Mouse (Mus musculus): Measurements from ENCODE around the gene 1700057G04Rik. TPM values are rescaled to one million over a fixed set of nuclear protein-coding genes. Genes with fewer than 3 reads are reported as not detected.

Gene 1700057G04Rik
- polyA plus RNA-seq, 1 experiment from 2014 or later: not detected

GRCm38 (mm10) chr9:92273271-92273670 is 35.9 kb upstream of the 1700057G04Rik start:
- Histone ChIP-seq H3K27me3 (ENCODE audit: control insufficient read depth, insufficient read depth, low read length) (no peaks in the 10 kb centered on the region), H3K4me1 (ENCODE audit: control insufficient read depth, insufficient read depth, low read length) (peaks cover 13% of the 10 kb centered on the region), H3K4me3 (ENCODE audit: low read depth, low read length) (no peak overlapping the region), H3K9ac (replicated peaks; ENCODE audit: low read depth, low read length) (no peak overlapping the region), H3K4me2 (replicated peaks; ENCODE audit: low read depth, low read length) (no peak overlapping the region), H3K36me3 (ENCODE audit: control insufficient read depth, insufficient read depth, low read length) (peaks cover 11% of the 10 kb centered on the region), H3K9me3 (ENCODE audit: control insufficient read depth, low read depth, low read length) (no peaks in the 10 kb centered on the region), H3K27ac (ENCODE audit: low read length) (no peak overlapping the region)
- 86% methylated on average over 2 of the region's 2 CpGs for WGBS
- no peak for ATAC-seq (ENCODE audit: insufficient number of reproducible peaks, insufficient read depth, low FRiP score, low read depth)

GRCm38 (mm10) chr9:92273956-92274762 is 35.0 kb upstream of the 1700057G04Rik start:
- H3K4me1 ChIP-seq (ENCODE audit: control insufficient read depth, insufficient read depth, low read length): peaks cover 13% of the 10 kb centered on the region
- no peaks in the 10 kb centered on the region for H3K9me3 ChIP-seq (ENCODE audit: control insufficient read depth, low read depth, low read length)
- no peak overlapping the region for H3K4me2 ChIP-seq (replicated peaks; ENCODE audit: low read depth, low read length)
- peaks cover 11% of the 10 kb centered on the region for H3K36me3 ChIP-seq (ENCODE audit: control insufficient read depth, insufficient read depth, low read length)
- H3K27me3 ChIP-seq (ENCODE audit: control insufficient read depth, insufficient read depth, low read length): no peaks in the 10 kb centered on the region
- no peak for ATAC-seq (ENCODE audit: insufficient number of reproducible peaks, insufficient read depth, low FRiP score, low read depth)
- WGBS: 42% methylated on average over 6 of the region's 6 CpGs
- peak overlapping the region; percentile 52; the same call in 1 of the 2 replicates for H3K27ac ChIP-seq (ENCODE audit: low read length)
- no peak overlapping the region for H3K4me3 ChIP-seq (ENCODE audit: low read depth, low read length)
- no peak overlapping the region for H3K9ac ChIP-seq (replicated peaks; ENCODE audit: low read depth, low read length)

DNA sequence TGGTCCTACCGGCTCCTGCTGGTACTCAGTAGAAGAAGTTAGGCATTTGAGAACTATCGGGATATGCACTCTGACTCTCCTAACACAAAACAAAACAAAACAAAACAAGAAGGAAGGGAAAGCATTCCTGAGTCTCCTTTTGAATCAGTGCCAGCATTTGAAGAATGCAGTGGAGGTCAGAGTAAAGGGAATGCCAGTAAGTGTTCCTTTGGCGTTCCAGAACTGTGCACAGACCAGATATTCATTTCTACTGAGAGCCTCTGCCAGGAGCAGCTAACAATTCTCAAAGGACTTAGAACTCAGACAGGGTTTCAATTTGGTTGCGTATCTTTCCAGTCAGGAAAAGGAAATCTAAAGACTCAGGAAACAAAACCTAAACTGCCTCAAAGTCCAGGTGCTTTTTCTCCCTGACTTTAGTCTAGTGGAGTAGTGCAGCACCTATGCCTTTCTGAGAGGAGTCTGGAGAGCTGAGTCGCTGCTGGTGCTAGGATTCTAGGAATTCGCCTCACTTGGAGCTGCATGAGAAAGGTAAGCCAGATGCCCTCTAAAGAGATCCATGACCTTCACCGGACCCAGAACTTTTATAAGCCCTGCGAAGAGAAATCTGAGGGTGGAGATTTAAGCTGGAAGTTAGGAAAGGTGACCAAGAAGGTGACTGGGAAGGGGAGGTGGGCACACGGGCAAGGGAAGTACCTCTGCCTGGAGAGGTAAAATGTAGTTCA is 33.5 kb upstream of the 1700057G04Rik start, which contains the start of gene Plscr2:
Gene Plscr2 (plus strand): TSS at position 117 of the 722 bp plus-strand sequence.
- H3K4me2 ChIP-seq (replicated peaks; ENCODE audit: low read depth, low read length): no peak within 1 kb of the TSS
- H3K36me3 ChIP-seq (ENCODE audit: control insufficient read depth, insufficient read depth, low read length): peaks cover 1% of the 10 kb centered on the region; the same call in 1 of the 2 replicates
- H3K9ac ChIP-seq (replicated peaks; ENCODE audit: low read depth, low read length): no peak within 1 kb of the TSS
- no peak within 1 kb of the TSS for H3K4me3 ChIP-seq (ENCODE audit: low read depth, low read length)
- H3K27me3 ChIP-seq (ENCODE audit: control insufficient read depth, insufficient read depth, low read length): no peaks in the 10 kb centered on the region
- peaks cover 13% of the 10 kb centered on the region for H3K4me1 ChIP-seq (ENCODE audit: control insufficient read depth, insufficient read depth, low read length)
- peak within 1 kb of the TSS; percentile 15; the same call in 1 of the 2 replicates for H3K27ac ChIP-seq (ENCODE audit: low read length)
- no peak for ATAC-seq (ENCODE audit: insufficient number of reproducible peaks, insufficient read depth, low FRiP score, low read depth)
- WGBS: 54% methylated on average over 9 of the region's 9 CpGs
- no peaks in the 10 kb centered on the region for H3K9me3 ChIP-seq (ENCODE audit: control insufficient read depth, low read depth, low read length)

DNA sequence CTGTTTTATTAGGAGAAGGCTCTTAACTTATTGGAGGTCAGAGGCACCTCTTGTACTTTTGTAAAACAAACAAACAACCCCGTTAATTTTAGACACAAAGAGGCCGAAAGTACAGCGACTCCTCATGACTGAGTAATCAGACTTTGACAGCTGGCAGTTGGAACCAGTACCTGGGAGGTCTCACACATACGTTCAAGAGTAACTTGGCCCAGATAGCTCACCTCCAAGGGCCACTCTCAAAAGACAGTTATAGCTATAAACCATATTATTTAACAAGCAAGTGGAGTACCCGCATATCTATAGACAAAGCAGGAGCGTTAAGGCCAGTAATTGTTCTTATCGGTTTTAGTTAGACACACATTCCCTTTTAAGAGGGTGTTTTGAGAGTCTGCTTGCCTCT is 32.8 kb upstream of the 1700057G04Rik start:
- H3K4me1 ChIP-seq (ENCODE audit: control insufficient read depth, insufficient read depth, low read length): peaks cover 13% of the 10 kb centered on the region
- H3K9me3 ChIP-seq (ENCODE audit: control insufficient read depth, low read depth, low read length): no peaks in the 10 kb centered on the region
- no peaks in the 10 kb centered on the region for H3K36me3 ChIP-seq (ENCODE audit: control insufficient read depth, insufficient read depth, low read length)
- no peak overlapping the region for H3K4me2 ChIP-seq (replicated peaks; ENCODE audit: low read depth, low read length)
- ATAC-seq (ENCODE audit: insufficient number of reproducible peaks, insufficient read depth, low FRiP score, low read depth): no peak
- no peak overlapping the region for H3K9ac ChIP-seq (replicated peaks; ENCODE audit: low read depth, low read length)
- WGBS: 60% methylated on average over 7 of the region's 7 CpGs
- no peak overlapping the region for H3K4me3 ChIP-seq (ENCODE audit: low read depth, low read length)
- H3K27ac ChIP-seq (ENCODE audit: low read length): no peak overlapping the region
- no peaks in the 10 kb centered on the region for H3K27me3 ChIP-seq (ENCODE audit: control insufficient read depth, insufficient read depth, low read length)

GRCm38 (mm10) chr9:92280048-92280447 is 29.1 kb upstream of the 1700057G04Rik start:
- Histone ChIP-seq H3K9ac (replicated peaks; ENCODE audit: low read depth, low read length) (no peak overlapping the region), H3K27ac (ENCODE audit: low read length) (no peak overlapping the region), H3K4me1 (ENCODE audit: control insufficient read depth, insufficient read depth, low read length) (peaks cover 7% of the 10 kb centered on the region; the same call in 1 of the 2 replicates), H3K27me3 (ENCODE audit: control insufficient read depth, insufficient read depth, low read length) (no peaks in the 10 kb centered on the region), H3K9me3 (ENCODE audit: control insufficient read depth, low read depth, low read length) (no peaks in the 10 kb centered on the region), H3K4me3 (ENCODE audit: low read depth, low read length) (no peak overlapping the region), H3K4me2 (replicated peaks; ENCODE audit: low read depth, low read length) (no peak overlapping the region), H3K36me3 (ENCODE audit: control insufficient read depth, insufficient read depth, low read length) (no peaks in the 10 kb centered on the region)
- WGBS: 84% methylated on average over 1 of the region's 1 CpGs
- no peak for ATAC-seq (ENCODE audit: insufficient number of reproducible peaks, insufficient read depth, low FRiP score, low read depth)

DNA sequence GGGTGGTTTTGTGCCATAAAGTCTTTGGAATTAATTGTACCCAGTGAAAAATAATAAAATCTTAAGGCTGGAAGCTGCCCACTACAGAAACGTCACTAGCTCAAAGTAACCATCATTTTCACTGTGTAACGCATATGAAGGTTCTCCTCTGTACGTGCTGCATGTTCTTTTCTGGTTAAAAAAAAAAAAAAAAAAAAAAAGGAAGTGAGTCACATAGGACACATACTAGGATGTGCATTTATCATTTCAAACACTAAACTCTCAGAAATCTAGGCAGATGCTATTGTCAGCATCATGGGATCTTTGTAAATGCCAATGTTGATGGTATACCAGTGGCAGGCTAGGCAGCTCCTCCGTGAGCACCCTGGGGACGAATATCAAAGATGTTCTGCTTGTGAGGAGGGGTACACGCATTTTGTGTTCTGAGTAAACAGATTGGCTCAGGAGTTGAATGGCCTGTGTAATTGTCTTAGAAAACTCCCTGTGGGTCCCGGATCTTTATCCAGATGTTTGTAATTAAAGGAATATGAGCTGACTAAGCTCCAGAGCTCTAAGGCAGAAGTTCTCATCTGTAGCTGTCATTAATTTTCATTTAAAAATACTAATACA is 26.5 kb upstream of the 1700057G04Rik start:
- no peaks in the 10 kb centered on the region for H3K4me1 ChIP-seq (ENCODE audit: control insufficient read depth, insufficient read depth, low read length)
- WGBS: 59% methylated on average over 7 of the region's 7 CpGs

GRCm38 (mm10) chr9:92289675-92290074 is 19.5 kb upstream of the 1700057G04Rik start:
- no peaks in the 10 kb centered on the region for H3K36me3 ChIP-seq (ENCODE audit: control insufficient read depth, insufficient read depth, low read length)
- H3K4me1 ChIP-seq (ENCODE audit: control insufficient read depth, insufficient read depth, low read length): no peaks in the 10 kb centered on the region
- no peak overlapping the region for H3K9ac ChIP-seq (replicated peaks; ENCODE audit: low read depth, low read length)
- no peak overlapping the region for H3K27ac ChIP-seq (ENCODE audit: low read length)
- H3K4me2 ChIP-seq (replicated peaks; ENCODE audit: low read depth, low read length): no peak overlapping the region
- ATAC-seq (ENCODE audit: insufficient number of reproducible peaks, insufficient read depth, low FRiP score, low read depth): no peak
- H3K4me3 ChIP-seq (ENCODE audit: low read depth, low read length): no peak overlapping the region
- H3K27me3 ChIP-seq (ENCODE audit: control insufficient read depth, insufficient read depth, low read length): no peaks in the 10 kb centered on the region
- H3K9me3 ChIP-seq (ENCODE audit: control insufficient read depth, low read depth, low read length): no peaks in the 10 kb centered on the region
- 58% methylated on average over 3 of the region's 3 CpGs for WGBS

More for the DNA sequence above, 26.5 kb upstream of the 1700057G04Rik start:
- Histone ChIP-seq H3K27me3 (ENCODE audit: control insufficient read depth, insufficient read depth, low read length) (no peaks in the 10 kb centered on the region), H3K27ac (ENCODE audit: low read length) (no peak overlapping the region), H3K4me3 (ENCODE audit: low read depth, low read length) (no peak overlapping the region), H3K36me3 (ENCODE audit: control insufficient read depth, insufficient read depth, low read length) (no peaks in the 10 kb centered on the region), H3K4me2 (replicated peaks; ENCODE audit: low read depth, low read length) (no peak overlapping the region), H3K9me3 (ENCODE audit: control insufficient read depth, low read depth, low read length) (no peaks in the 10 kb centered on the region), H3K9ac (replicated peaks; ENCODE audit: low read depth, low read length) (no peak overlapping the region)
- no peak for ATAC-seq (ENCODE audit: insufficient number of reproducible peaks, insufficient read depth, low FRiP score, low read depth)

GRCm38 (mm10) chr9:92292169-92292568 is 17.0 kb upstream of the 1700057G04Rik start:
- no peak overlapping the region for H3K4me2 ChIP-seq (replicated peaks; ENCODE audit: low read depth, low read length)
- no peaks in the 10 kb centered on the region for H3K9me3 ChIP-seq (ENCODE audit: control insufficient read depth, low read depth, low read length)
- WGBS: 74% methylated on average over 2 of the region's 2 CpGs
- H3K9ac ChIP-seq (replicated peaks; ENCODE audit: low read depth, low read length): no peak overlapping the region
- no peaks in the 10 kb centered on the region for H3K27me3 ChIP-seq (ENCODE audit: control insufficient read depth, insufficient read depth, low read length)
- no peaks in the 10 kb centered on the region for H3K36me3 ChIP-seq (ENCODE audit: control insufficient read depth, insufficient read depth, low read length)
- ATAC-seq (ENCODE audit: insufficient number of reproducible peaks, insufficient read depth, low FRiP score, low read depth): no peak
- H3K4me1 ChIP-seq (ENCODE audit: control insufficient read depth, insufficient read depth, low read length): no peaks in the 10 kb centered on the region
- H3K4me3 ChIP-seq (ENCODE audit: low read depth, low read length): no peak overlapping the region
- H3K27ac ChIP-seq (ENCODE audit: low read length): no peak overlapping the region

Measured in stomach, embryonic 14.5 days (tissue).